Mouse (Mus musculus) embryonic fibroblast, embryonic 13.5 days (primary cell): ENCODE measurements at regions not wholly inside any gene's neighbourhood (a gene's known extent, or its start where the extent isn't known, plus 50 kb on each side); places are given as distances from the start of the nearest gene placed in this dataset.

Experiments used
- CTCF ChIP-seq: IDR thresholded peaks from 2 replicates; pipeline ENCODE4 v1.5.1; 2011; ENCODE audit warnings: mild to moderate bottlenecking, control low read depth, low read length, moderate library complexity, borderline replicate concordance; ENCODE audit not compliant: insufficient read depth
- POLR2A ChIP-seq: IDR thresholded peaks from 2 replicates; pipeline ENCODE4 v1.6.1; 2011; ENCODE audit warnings: low read depth, mild to moderate bottlenecking, control low read depth, low read length, moderate library complexity

DNA sequence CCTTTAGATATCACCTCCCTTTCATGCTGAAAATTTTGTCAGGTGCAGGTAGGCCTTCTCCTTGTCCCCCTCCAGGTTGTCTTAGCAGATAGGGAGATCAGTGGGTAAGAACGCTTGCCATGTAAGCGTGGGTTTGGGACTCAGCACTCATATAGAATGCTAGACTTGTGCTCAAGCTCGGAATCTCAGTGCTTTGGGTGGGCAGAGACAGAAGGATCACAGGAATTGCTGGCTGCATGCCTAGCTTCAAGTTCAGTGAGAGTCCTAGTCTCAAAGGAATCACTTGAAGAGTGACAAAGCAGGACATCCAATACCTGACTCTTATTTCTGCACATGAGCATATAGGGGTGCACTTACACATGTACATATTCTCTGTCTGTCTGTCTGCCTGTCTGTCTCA is 235.5 kb upstream of the Prickle1 start:
- TF ChIP-seq POLR2A, result no peak
- TF ChIP-seq CTCF, result no peak
